Mouse (Mus musculus) right cerebral cortex, adult 18-20 months (tissue): ENCODE data around the gene Fam19a5.

Source experiments
- DNase-seq: peaks from one replicate; pipeline ENCODE4 v3.0.0; 2022; ENCODE audit warnings: mixed read lengths

The Fam19a5 gene

DNA sequence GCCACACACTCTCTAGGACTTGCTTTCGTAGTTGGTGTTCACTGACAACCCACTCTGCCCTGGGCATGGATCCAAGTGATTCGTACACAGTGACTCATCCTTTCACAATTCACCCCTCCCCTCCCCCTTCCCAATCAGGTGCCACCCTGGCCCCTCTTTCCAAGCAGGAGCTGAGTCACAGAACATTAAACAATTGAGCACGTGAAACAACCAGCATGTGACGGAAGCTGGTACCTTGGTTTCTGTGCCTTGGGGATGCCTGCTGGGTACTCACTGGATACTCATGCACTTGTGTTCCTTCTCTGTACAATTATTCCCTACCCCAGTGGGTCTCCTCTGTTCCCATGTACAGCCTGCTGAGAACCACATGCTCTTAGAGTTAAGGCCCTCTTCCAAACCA lies 53.0 kb downstream of the Fam19a5 start:
- DNase-seq, result peak; percentile 79

DNA sequence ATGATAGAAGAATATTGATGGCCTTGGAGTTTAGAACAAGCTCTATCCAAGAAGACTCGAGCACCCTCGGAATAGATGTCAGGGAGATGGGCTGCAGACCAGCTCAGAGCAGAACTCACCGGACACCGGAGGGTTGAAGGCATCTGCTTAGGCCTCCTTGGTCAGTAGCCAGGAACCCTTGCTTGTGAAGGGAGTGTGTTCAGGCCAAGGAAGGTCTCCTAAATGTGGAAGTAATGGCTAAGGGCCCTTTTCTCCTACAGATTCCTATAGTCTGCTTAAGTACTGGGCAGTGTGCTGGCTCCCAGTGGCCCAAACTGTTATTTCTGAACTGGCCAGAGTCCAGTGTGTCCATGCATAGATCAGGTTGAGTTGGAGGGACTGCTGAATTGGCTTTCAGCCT lies 53.7 kb downstream of the Fam19a5 start:
- DNase-seq, result no peak

DNA sequence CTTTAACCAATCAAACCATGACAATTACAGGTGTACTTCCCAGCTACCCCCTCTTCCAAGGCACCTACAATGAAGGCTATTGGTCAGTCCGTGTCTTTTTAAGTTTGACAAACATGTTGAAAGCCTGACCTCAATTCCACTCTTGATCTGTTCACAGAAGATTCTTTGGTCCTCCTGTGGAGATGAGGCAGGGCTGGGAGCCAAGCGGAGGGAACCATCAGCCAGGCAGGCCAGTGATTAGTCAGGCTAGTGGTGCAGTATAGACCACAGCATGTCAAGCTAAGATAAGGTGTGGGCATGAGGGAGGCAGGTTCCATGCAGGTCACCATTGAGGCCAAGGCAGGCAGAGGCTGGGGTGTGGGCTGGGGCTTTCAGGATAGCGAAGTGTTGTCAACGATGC lies 54.5 kb downstream of the Fam19a5 start:
- no peak for DNase-seq

DNA sequence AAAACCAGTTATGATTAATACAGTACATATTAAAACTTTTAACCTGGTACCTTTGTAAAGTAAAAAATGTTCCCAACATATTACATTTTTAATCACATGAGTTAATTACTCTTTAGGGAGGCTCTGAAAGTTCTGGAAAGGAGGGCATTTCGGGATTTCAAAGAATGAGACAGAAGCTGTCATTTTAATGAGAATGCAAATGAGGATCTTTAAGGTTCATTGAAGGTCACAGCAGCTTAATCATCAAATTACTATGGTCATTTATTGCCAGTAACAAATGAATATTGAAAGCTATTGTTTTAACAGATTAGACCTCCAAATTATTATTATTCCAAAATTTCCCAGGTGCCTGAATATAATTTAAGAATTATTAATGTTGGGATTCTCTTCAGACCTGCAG lies 59.2 kb downstream of the Fam19a5 start:
- no peak for DNase-seq

DNA sequence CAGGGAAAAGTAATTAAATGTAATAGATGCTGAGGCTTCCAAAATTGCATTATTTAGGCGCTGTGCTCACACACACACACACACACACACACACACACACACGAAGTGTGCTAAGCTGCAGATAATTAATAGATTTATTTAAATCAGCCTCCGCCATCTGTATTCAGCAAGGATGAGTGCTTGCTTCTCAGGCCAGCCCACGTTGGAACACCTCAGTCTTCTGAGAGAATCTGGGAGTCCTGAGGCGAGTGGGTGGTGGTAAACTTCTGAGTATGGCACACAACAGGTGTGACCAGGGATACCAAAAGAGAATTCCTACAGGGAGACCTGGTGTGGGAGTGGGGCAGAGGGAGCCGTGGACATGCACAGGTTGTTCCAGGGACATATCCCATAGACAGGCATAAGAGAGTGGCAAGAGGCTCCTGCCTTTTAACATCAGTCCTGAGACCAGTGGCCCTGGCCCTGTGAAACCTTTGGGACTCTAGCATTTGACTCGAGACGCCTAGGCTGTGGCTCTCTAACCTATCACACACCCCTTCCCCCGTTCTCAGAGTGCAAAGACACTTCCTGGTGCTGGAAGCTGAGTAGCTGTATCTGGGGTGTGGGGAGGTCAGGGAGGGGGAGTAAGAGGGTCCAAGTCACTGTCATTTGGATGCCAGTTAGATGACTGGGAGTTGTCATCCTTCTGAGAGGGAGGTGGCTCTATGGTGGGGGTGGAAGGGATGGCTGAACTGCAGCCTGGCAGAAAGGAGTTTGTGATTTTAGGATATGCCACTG lies 61.6 kb downstream of the Fam19a5 start:
- DNase-seq, result peak; percentile 39

DNA sequence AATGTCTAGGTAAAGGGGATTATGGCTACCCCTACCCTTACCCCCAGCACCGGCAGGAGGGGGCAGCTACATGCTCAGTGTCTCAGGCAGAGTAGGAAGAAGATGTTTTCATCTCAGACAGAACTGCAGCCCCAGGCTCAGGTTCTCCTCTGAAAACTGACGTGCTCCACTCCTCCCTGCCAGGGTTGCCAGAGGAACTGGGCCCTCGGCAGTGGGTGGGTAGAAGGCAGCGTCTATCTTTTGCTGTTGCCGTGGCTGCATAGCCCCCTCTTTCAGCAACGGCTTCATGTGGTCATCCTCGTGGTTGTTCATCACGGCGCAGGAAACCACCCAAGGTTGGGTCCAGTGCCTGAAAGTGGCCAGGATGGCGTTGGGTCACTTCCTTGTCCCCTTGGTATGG lies 62.6 kb downstream of the Fam19a5 start:
- no peak for DNase-seq

DNA sequence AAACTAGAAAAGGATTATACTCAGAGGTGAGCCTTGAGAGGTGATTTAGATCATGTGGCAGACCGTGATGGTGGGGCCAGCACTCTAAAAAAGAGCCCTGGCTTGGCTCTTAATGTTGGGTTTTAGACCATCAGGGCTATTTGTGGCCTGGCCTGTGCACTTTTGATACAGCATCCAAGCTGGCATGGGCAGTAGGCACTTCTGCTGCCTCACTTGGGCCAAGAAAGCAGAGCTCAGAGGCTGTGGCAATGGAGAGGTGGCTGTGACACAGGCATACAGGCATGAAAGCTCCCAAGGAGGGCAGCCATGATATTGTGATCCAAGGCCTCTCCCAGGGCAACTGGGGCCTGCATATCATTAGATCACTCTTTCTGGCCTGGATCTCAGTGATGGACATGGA lies 65.1 kb downstream of the Fam19a5 start:
- no peak for DNase-seq

DNA sequence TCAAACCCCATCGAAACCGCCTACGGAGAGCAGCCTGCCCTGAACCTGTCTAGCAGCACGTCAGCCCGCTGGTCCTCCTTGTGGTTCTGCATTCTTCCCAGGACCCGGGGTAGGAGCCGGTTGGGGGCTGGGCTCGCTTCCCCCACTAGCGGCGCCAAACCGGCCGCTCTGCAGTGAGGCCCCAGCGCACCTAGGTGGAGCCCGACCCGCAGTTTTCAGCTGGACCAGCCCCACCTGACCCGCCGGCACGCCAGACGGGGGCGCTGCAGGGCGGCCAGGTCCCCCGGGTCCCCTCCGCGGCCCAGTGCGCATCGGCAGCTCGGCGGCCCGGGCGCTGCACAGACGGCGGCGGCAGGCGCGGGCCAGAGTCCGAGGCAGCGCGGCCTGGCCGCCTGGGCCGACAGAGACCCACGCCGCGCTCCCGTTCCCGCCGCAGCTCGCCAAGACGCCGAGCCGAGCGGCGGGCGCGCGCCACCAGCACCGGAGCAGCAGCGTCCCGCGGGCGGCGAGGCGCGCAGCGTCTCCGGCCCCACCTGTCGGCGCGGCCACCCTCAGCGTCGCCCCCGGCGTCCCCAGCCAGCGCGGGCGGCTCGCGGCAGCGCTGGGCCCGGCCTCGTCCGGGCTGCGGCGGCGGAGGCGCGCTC lies 80.0 kb downstream of the Fam19a5 start:
- DNase-seq, result peak; percentile 93

DNA sequence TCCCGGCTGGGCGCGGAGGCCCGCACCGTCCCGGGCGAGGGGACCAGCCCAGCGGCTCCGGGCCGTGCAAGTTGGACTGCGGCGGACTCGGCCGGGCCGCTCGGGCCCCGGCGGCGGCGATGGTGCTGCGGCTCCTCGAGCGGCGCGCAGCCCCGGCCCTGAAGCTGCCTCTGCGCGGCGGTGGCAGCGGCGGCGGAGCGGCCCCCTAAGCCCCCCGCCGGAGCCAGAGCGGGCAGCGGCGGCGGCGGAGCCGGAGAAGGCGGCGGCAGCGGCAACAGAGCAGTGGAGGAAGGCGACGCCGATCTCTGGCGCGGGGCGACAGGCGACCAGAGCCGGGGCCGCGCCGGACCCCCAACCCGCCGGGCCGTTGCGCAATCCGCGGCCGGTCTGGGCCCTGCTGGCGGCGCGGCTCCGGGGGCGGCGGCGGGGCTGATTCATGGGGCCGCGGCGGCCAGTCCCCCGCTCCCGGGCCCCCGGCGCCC lies 80.6 kb downstream of the Fam19a5 start:
- no peak for DNase-seq

DNA sequence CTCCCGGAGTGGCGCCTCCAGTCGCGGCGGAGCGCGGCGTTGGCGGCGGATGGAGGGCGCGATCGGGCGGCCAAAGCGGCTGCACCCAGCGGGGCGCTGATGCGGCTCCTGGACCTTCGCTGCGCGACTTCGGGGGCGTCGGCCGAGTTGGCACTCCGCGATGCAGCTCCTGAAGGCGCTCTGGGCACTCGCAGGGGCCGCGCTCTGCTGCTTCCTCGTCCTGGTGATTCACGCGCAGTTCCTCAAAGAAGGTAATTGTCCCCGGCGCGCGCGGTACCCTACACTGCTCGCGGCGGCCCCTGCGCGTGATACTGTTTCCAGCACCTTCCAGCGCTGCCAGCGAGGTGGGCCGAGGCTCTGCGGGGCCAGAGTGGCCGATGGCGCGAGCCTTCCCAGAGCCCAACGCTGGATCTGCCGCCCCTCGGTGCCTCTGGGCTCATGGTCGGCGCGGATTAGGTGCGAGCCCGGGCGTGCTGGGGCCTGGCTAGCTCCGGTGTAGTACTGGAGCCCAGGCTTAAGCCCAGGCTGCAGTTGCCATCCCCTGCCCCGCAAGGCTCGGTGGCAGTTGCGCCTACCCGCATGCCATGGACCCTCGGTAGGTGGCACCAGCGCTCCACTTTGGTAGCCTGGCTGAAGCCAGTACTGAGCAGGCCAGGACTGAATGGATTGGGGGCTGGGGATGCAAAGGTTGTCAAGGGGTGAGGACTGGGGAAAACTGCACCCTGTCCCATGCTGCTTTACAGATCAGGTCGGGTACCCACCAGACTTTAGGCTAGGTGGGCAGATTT lies 81.3 kb downstream of the Fam19a5 start:
- DNase-seq, result peak; percentile 92

DNA sequence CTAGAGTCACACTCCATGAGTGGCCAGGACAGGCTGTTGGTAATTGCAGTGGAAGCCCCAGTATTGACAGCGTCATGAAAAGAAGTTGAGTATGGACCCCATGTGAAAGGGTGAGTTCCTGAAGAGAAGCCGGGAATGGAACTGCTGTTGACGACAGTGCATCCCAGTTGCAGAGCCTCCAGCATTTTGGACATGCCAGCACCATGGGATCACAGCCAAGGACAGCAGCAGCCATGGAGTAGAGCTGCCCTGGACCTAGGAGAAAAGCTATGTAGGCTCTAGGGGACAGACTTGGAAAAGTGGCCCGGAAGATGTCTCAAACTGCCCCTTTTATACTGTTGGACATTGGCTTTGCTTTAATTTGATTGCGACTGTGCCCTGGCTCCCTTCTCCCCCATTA lies 91.2 kb downstream of the Fam19a5 start:
- no peak for DNase-seq

DNA sequence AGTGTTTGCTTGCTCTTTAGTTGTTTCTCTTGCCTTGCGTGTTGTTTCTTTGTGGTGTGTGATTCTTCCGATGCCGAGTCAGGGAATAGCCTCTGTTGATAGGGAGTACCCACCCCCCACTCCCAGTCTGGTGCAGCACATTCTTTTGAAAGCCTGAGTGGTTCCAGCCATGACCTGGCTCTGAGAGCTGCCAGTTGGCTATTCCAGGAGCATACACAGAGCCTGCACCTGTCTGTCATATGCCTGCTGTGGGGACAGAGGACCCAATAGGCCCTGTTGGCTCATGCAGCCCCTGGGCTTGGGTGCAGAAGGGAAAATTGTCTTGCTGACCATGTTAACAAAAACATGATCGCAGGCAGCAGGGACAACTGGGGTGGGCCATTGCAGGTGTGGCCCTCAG lies 92.3 kb downstream of the Fam19a5 start:
- DNase-seq, result no peak

DNA sequence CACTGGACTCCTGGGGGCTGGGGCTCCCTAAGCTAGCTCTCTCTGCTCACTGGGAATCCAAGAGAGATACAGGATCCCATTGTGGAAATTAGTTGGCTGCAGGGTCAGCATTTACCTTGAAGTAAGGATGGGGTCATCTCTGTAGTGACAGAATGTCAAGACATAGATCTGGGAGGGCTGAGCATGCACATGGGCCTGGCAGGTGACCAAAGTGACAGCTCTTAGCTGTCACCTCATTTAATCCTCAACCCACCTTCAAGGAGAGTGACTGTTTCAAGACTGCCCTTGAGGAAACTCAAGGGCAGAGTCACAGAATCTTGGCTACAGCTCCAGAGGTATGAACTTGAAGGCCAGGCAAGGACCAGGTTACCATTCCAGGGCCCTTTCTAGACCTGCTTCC lies 93.1 kb downstream of the Fam19a5 start:
- DNase-seq, result no peak

DNA sequence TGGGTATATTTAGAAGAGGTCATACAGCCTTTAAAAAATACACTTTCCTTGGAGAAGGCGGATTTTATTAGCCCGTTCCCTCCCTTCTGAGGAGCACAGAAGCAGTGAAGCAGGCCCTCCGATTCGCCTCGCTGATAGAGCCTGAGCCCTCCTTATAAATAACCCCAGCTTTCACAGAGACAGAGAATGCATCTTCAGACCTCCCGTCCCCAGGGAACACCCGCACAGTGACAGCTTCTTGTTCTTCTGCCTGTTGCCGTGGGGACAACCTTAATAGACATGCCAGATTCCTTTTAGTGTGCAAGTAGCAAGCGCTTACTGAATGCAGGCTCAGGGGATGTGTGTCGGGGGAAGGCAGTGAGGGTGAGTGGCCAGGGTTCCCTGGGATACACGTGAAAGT lies 94.2 kb downstream of the Fam19a5 start:
- DNase-seq, result no peak

DNA sequence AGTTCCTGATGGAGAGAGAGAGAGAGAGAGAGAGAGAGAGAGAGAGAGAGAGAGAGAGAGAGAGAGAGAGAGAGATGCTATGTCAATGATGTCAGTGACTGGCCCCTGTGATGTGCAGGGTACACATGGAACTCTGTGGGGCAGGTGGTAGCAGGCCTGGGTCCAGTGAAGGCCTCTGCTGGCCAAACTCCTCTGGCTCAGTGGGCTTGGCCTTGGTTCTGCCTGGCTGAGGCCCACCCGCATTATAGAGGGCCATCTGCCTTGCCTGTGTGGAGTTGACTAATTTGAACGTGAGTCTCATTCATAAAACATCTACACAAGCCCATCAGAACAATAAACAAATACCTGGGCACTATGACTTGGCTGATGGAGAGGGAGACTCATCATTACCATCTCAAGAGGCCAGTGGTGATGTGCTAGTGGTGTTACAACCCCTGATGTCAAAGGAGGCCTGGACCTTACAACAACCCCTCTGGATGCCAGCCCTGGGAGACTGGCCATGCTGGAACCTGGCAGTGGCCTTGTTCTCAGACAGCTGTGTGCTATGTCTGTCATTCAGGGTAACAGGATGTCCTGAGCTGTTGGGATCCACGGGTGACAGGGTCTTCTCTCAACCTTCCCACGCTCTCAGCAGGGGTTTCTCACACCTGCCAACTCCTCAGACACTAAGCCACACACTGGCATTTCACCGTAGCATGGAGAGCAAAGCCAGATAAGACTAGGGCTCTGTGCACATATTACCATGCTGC lies 102.4 kb downstream of the Fam19a5 start:
- DNase-seq, result no peak

DNA sequence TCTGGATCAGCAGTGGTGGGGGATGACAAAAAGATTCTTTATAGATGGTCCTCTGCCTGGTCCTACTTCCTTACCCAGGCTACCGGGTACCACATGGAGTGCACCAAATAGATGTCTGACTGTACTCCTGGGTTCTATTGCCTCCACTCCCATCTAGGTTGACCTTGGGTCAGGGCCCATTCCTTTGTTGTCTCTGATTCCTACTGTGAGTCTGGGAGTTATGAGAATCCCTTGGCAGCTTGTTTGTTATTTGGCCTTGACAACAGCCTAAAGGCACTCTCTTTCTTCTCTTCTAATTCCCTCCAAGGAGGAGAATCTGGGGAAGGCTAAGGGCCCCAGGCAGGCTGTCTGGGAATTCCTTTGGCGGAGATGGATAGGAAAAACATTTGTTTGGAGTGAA lies 105.6 kb downstream of the Fam19a5 start:
- no peak for DNase-seq

DNA sequence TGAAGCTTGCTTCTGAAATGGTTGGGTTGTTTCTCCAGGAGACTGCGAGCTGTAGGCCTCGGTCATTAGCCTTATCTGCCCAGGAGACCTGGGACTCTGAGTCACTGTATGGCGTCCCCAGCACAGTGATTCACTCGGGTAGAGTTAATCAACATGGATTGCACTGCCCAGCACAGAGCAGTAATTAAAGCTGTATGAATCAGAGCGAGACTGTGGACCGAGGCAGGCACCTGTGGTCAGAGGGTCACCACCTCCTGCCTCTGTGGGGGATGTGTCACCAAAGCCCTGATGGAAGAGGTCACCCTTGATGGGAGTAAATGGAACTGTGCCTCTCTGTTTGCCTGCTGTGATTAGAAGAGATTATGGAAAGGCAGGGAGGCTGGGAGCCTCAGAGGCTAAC lies 110.5 kb downstream of the Fam19a5 start:
- no peak for DNase-seq

DNA sequence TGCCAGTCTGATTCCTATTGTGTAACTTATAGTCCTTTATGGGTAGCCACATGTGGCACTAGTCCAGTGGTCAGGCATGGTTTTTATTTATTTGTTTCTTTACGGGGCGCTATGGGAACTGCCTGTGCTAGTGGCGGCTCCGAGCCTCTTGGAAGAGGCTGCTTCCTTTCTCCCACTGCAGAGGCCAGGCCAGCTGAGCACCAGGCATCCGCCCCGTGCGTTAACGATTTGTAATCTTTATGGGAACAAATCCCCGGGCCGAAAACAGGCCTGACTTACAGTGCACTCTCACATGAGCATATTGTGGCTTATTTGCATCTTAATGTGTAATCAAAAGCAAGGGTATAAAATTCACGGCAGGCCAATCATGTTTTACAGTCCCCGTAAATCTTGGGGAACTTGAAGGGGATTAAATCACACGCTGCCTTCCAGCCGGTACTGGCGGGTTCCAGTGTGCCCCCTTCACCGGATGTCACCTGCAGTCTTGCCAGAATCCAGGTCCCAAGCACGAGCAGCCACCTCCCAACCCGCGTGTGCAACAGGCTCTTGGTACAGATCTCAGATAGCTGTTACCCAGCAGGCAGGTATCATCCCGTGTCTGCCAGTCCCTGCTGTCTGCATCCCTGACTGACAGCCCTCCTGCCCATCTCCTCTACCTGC lies 112.5 kb downstream of the Fam19a5 start:
- DNase-seq, result no peak

DNA sequence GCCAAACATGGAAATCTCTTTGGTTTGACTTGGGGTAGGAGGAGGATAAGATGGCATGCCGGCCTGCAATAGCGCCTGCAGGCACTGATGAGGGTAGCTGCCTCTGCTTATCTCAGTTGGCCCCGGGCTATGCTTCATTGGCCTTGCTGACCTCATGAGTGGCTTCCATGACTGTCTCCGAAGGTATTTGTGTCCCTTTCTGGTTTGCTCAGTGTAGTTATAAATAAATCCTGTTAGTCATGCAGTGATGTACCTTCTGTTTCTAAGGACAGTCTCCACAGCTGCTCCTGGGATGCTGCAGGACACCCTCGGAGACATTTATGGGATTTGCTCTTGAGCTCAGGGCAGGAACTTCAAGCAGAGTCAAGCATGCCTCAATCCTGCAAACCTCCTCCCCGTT lies 115.6 kb downstream of the Fam19a5 start:
- DNase-seq, result no peak

DNA sequence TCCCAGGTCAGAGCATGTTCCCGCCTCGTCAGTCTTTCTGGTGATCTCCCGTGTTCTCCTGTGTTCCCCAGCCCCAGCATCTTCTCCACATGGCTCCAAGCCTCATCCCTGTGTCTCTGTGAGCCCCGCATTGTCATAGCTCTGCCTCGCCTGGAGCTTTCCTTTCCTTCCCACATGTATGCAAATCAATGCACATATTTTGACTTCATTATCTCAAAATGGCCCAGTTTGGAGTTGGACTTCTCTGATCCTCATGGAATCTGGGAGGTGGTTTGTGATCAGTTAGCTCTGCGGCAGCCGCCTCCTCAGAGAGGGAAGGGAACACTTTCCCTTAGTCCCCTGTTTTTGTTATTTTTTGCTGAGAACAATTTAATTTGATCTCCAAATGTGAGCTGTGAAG lies 117.9 kb downstream of the Fam19a5 start:
- DNase-seq, result peak; percentile 72

DNA sequence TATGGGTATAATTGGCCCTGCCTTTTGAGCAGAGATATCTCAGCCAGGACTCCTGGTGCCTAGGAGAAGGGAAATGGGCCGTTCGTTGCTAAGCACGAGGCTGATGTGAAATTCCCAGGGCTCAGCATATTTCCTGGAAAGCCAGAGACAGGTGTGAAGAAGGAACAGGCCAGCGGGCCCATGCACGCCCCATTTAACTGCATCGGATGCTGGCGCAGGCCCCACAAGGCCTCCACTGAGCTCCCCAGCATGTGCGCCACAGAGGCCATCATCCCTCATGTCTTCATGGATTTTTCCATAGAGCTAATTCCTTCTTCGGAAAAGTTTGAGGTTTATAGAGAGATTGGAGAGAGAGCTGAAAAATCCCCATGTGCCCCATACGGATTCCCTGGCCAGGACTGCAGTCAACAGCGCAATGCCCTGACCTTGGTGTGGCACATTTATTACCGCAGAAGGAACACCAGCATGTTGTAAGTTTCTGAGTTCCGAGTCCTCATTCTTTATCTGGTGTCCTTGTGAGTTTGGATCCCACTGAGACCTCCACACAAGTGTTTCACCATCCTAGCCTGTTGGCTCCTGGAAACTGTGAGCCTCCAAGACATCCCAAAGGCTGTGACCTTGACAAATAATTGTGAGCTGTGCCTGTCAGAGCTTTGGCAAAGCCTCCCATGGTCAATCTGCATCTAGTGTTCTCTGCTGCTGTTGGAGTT lies 122.1 kb downstream of the Fam19a5 start:
- no peak for DNase-seq

DNA sequence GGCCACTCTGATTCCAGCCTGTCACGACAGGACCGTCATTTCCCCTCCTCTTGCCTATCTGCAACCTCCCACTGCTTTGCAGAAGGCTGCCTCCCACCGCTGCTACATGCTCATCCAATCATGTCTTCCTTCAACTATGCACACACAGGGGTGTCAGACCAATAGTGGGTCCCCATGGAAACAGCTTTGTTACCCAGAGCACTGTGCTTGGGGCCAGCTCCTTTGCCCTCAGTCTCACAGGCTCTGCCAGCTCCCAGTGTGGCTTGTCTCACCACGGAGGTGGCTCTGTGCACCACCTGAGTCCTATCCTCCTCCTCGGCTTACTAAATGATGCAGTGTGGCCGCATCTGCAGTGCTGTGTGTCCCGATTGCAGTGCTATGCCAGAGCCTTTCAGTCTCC lies 123.3 kb downstream of the Fam19a5 start:
- DNase-seq, result no peak
